Mouse (Mus musculus): Measurements from ENCODE around the gene Dennd1b. TPM values are rescaled to one million over a fixed set of nuclear protein-coding genes. Genes with fewer than 3 reads are reported as not detected.

Dennd1b gene
- polyA plus RNA-seq (2012; ENCODE audit: insufficient read depth, insufficient read length, missing spikeins), result 2.8 and 4.2 TPM in 2 replicates

GRCm38 (mm10) chr1:138963161-138963867, at the start of gene Dennd1b:
Gene Dennd1b, plus strand, starts transcription at chr1:138963435.
- Histone ChIP-seq H3K4me1 (ENCODE audit: control insufficient read depth, insufficient read depth, insufficient read length, low read length) (peaks cover 8% of the 10 kb centered on the region; the same call in 1 of the 2 replicates), H3K4me3 (ENCODE audit: insufficient read depth, low read depth, low read length) (peak within 1 kb of the TSS; percentile 100), H3K27ac (replicated peaks; ENCODE audit: low read depth, low read length) (peak within 1 kb of the TSS; percentile 77)

- Histone ChIP-seq H3K4me1 (ENCODE audit: control insufficient read depth, insufficient read depth, insufficient read length, low read length) (no peaks in the 10 kb centered on the region), H3K27ac (replicated peaks; ENCODE audit: low read depth, low read length) (no peak overlapping the region), H3K4me3 (ENCODE audit: insufficient read depth, low read depth, low read length) (no peak overlapping the region)
These were observed 47.6 kb upstream of the Dennd1b start for GRCm38 (mm10) chr1:138915596-138915995.

GRCm38 (mm10) chr1:138919601-138920000, 43.6 kb upstream of the Dennd1b start:
- Histone ChIP-seq H3K27ac (replicated peaks; ENCODE audit: low read depth, low read length) (no peak overlapping the region), H3K4me1 (ENCODE audit: control insufficient read depth, insufficient read depth, insufficient read length, low read length) (0 out of 2 replicates have a peak, but pooled peaks cover 2% of the 10 kb centered on the region), H3K4me3 (ENCODE audit: insufficient read depth, low read depth, low read length) (no peak overlapping the region)

- Histone ChIP-seq H3K4me3 (ENCODE audit: insufficient read depth, low read depth, low read length) (no peak overlapping the region), H3K4me1 (ENCODE audit: control insufficient read depth, insufficient read depth, insufficient read length, low read length) (0 out of 2 replicates have a peak, but pooled peaks cover 2% of the 10 kb centered on the region), H3K27ac (replicated peaks; ENCODE audit: low read depth, low read length) (no peak overlapping the region)
These were observed 43.2 kb upstream of the Dennd1b start for GRCm38 (mm10) chr1:138920082-138920481.

- no peak overlapping the region for H3K4me3 ChIP-seq (ENCODE audit: insufficient read depth, low read depth, low read length)
- no peak overlapping the region for H3K27ac ChIP-seq (replicated peaks; ENCODE audit: low read depth, low read length)
- 0 out of 2 replicates have a peak, but pooled peaks cover 2% of the 10 kb centered on the region for H3K4me1 ChIP-seq (ENCODE audit: control insufficient read depth, insufficient read depth, insufficient read length, low read length)
These were observed 42.4 kb upstream of the Dennd1b start for GRCm38 (mm10) chr1:138920799-138921198.

GRCm38 (mm10) chr1:138922886-138923285, 40.3 kb upstream of the Dennd1b start:
- Histone ChIP-seq H3K4me1 (ENCODE audit: control insufficient read depth, insufficient read depth, insufficient read length, low read length) (0 out of 2 replicates have a peak, but pooled peaks cover 2% of the 10 kb centered on the region), H3K27ac (replicated peaks; ENCODE audit: low read depth, low read length) (no peak overlapping the region), H3K4me3 (ENCODE audit: insufficient read depth, low read depth, low read length) (no peak overlapping the region)

- Histone ChIP-seq H3K4me1 (ENCODE audit: control insufficient read depth, insufficient read depth, insufficient read length, low read length) (peaks cover 5% of the 10 kb centered on the region), H3K4me3 (ENCODE audit: insufficient read depth, low read depth, low read length) (no peak overlapping the region), H3K27ac (replicated peaks; ENCODE audit: low read depth, low read length) (no peak overlapping the region)
These were observed 39.0 kb upstream of the Dennd1b start for GRCm38 (mm10) chr1:138924282-138924681.

GRCm38 (mm10) chr1:138928671-138929483, 34.4 kb upstream of the Dennd1b start:
- Histone ChIP-seq H3K4me1 (ENCODE audit: control insufficient read depth, insufficient read depth, insufficient read length, low read length) (peaks cover 13% of the 10 kb centered on the region), H3K4me3 (ENCODE audit: insufficient read depth, low read depth, low read length) (no peak overlapping the region), H3K27ac (replicated peaks; ENCODE audit: low read depth, low read length) (peak overlapping the region; percentile 46; the same call in 1 of the 2 replicates)

- H3K27ac ChIP-seq (replicated peaks; ENCODE audit: low read depth, low read length), result no peak overlapping the region
These were observed 33.2 kb upstream of the Dennd1b start for GRCm38 (mm10) chr1:138929985-138930384.

GRCm38 (mm10) chr1:138930856-138931255, 32.4 kb upstream of the Dennd1b start:
- Histone ChIP-seq H3K27ac (replicated peaks; ENCODE audit: low read depth, low read length) (no peak overlapping the region), H3K4me3 (ENCODE audit: insufficient read depth, low read depth, low read length) (no peak overlapping the region), H3K4me1 (ENCODE audit: control insufficient read depth, insufficient read depth, insufficient read length, low read length) (peaks cover 11% of the 10 kb centered on the region)

More at GRCm38 (mm10) chr1:138929985-138930384, 33.2 kb upstream of the Dennd1b start:
- H3K4me3 ChIP-seq (ENCODE audit: insufficient read depth, low read depth, low read length), result no peak overlapping the region
- H3K4me1 ChIP-seq (ENCODE audit: control insufficient read depth, insufficient read depth, insufficient read length, low read length), result peaks cover 11% of the 10 kb centered on the region

GRCm38 (mm10) chr1:138936169-138936568, 27.1 kb upstream of the Dennd1b start:
- no peaks in the 10 kb centered on the region for H3K4me1 ChIP-seq (ENCODE audit: control insufficient read depth, insufficient read depth, insufficient read length, low read length)
- no peak overlapping the region for H3K27ac ChIP-seq (replicated peaks; ENCODE audit: low read depth, low read length)
- H3K4me3 ChIP-seq (ENCODE audit: insufficient read depth, low read depth, low read length), result no peak overlapping the region

GRCm38 (mm10) chr1:138937686-138938370, 25.4 kb upstream of the Dennd1b start:
- Histone ChIP-seq H3K27ac (replicated peaks; ENCODE audit: low read depth, low read length) (no peak overlapping the region), H3K4me3 (ENCODE audit: insufficient read depth, low read depth, low read length) (no peak overlapping the region)

GRCm38 (mm10) chr1:138939579-138940139, 23.6 kb upstream of the Dennd1b start:
- Histone ChIP-seq H3K27ac (replicated peaks; ENCODE audit: low read depth, low read length) (no peak overlapping the region), H3K4me3 (ENCODE audit: insufficient read depth, low read depth, low read length) (no peak overlapping the region), H3K4me1 (ENCODE audit: control insufficient read depth, insufficient read depth, insufficient read length, low read length) (no peaks in the 10 kb centered on the region)

More at GRCm38 (mm10) chr1:138937686-138938370, 25.4 kb upstream of the Dennd1b start:
- no peaks in the 10 kb centered on the region for H3K4me1 ChIP-seq (ENCODE audit: control insufficient read depth, insufficient read depth, insufficient read length, low read length)

GRCm38 (mm10) chr1:138940407-138940806, 22.8 kb upstream of the Dennd1b start:
- H3K27ac ChIP-seq (replicated peaks; ENCODE audit: low read depth, low read length), result no peak overlapping the region
- no peak overlapping the region for H3K4me3 ChIP-seq (ENCODE audit: insufficient read depth, low read depth, low read length)
- H3K4me1 ChIP-seq (ENCODE audit: control insufficient read depth, insufficient read depth, insufficient read length, low read length), result no peaks in the 10 kb centered on the region
